Mouse (Mus musculus) liver, embryonic 15.5 days (tissue): ENCODE results near the gene Rho. TPM values are rescaled to one million over a fixed set of nuclear protein-coding genes. Genes with fewer than 3 reads are reported as not detected.

ENCODE experiments used
- ATAC-seq: fragments of 200-750 bp; cut with Nextera tagmentation; 2 replicates; pipeline ENCODE4 v1.8.0; 2017; ENCODE audit warnings: moderate number of reproducible peaks, mild to moderate bottlenecking, moderate library complexity; ENCODE audit not compliant: insufficient read depth
- H3K27ac ChIP-seq: fragments of 300-500 bp; sonication (generic); replicated peaks from 2 replicates; pipeline ENCODE4 v1.5.1; 2015; ENCODE audit warnings: mild to moderate bottlenecking, inconsistent platforms
- H3K27me3 ChIP-seq: fragments of 300-500 bp; sonication (generic); 2 replicates; pipeline ENCODE4 v1.6.1; 2015; ENCODE audit warnings: mild to moderate bottlenecking, inconsistent platforms
- H3K36me3 ChIP-seq: fragments of 300-500 bp; sonication (generic); replicated peaks from 2 replicates; pipeline ENCODE4 v1.6.1; 2015; ENCODE audit warnings: moderate library complexity, mild to moderate bottlenecking, inconsistent platforms
- H3K4me1 ChIP-seq: fragments of 300-500 bp; sonication (generic); replicated peaks from 2 replicates; pipeline ENCODE4 v1.6.1; 2015; ENCODE audit warnings: inconsistent platforms
- H3K4me2 ChIP-seq: fragments of 300-500 bp; sonication (generic); 2 replicates; pipeline ENCODE4 v1.6.1; 2015; ENCODE audit warnings: moderate library complexity, mild to moderate bottlenecking, inconsistent platforms
- H3K4me3 ChIP-seq: fragments of 300-500 bp; sonication (generic); replicated peaks from 2 replicates; pipeline ENCODE4 v1.5.1; 2015; ENCODE audit warnings: mild to moderate bottlenecking, inconsistent platforms
- H3K9ac ChIP-seq: fragments of 300-500 bp; sonication (generic); 2 replicates; pipeline ENCODE4 v1.6.1; 2015; ENCODE audit warnings: moderate library complexity, mild to moderate bottlenecking, inconsistent platforms
- H3K9me3 ChIP-seq: fragments of 300-500 bp; sonication (generic); replicated peaks from 2 replicates; pipeline ENCODE4 v1.6.1; 2016; ENCODE audit warnings: inconsistent platforms
- WGBS: fragments of 180-500 bp; shearing (Covaris S2); methylation state at CpG from one replicate; pipeline ENCODE4 v1.1.7; 2015; ENCODE audit warnings: mixed read lengths; ENCODE audit not compliant: insufficient replicate concordance; 5-methylcytosine and 5-hydroxymethylcytosine counted together
- polyA plus RNA-seq: library from polyadenylated mRNA; unstranded; fragments of >200 nt; fragmentation: Nextera tagmentation; extraction: Ambion mirVana; gene quantifications from 2 replicates; pipeline ENCODE4 v1.2.1, GENCODE M21; 2015

Gene Rho
- polyA plus RNA-seq, 1 experiment from 2014 or later = not detected

GRCm38 (mm10) chr6:115977810-115978209, 46.3 kb downstream of the Rho start:
- Histone ChIP-seq H3K4me1 (peaks cover 6% of the 10 kb centered on the region), H3K36me3 (no peaks in the 10 kb centered on the region), H3K27ac (no peak overlapping the region), H3K4me3 (no peak overlapping the region), H3K9ac (no peak overlapping the region), H3K4me2 (no peak overlapping the region), H3K27me3 (no peaks in the 10 kb centered on the region), H3K9me3 (no peaks in the 10 kb centered on the region)
- no peak for ATAC-seq
- WGBS = 71% methylated on average over 15 of the region's 15 CpGs

- Histone ChIP-seq H3K9me3 (no peaks in the 10 kb centered on the region), H3K4me3 (no peak overlapping the region), H3K27ac (no peak overlapping the region), H3K9ac (no peak overlapping the region), H3K4me1 (peaks cover 3% of the 10 kb centered on the region), H3K27me3 (no peaks in the 10 kb centered on the region), H3K4me2 (no peak overlapping the region), H3K36me3 (no peaks in the 10 kb centered on the region)
- ATAC-seq = no peak
- WGBS = 64% methylated on average over 8 of the region's 8 CpGs
Observed at GRCm38 (mm10) chr6:115978596-115978995, 47.0 kb downstream of the Rho start.

DNA sequence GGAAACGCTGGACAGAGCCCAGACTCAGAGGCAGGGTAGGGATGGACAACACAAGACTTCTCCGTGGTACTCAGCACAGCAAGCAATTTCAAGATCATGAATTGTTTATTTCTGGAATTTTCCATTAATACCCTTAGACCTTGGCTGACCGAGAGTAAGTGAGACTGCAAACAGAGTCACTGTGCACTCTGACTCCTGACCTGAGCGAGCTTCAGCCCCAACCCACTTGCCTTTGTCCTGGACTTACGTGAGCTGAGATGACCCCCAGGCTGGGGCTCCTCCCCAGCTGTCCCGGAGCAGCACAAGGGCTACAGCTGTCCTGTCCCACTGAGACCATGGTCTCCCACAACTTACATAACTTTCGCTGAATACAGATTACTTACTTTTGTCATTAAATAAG, 51.3 kb downstream of the Rho start:
- ATAC-seq = no peak
- H3K36me3 ChIP-seq = no peaks in the 10 kb centered on the region
- no peak overlapping the region for H3K4me3 ChIP-seq
- H3K9me3 ChIP-seq = no peaks in the 10 kb centered on the region
- H3K4me2 ChIP-seq = no peak overlapping the region
- no peaks in the 10 kb centered on the region for H3K27me3 ChIP-seq
- H3K9ac ChIP-seq = no peak overlapping the region
- H3K27ac ChIP-seq = no peak overlapping the region
- 57% methylated on average over 7 of the region's 7 CpGs for WGBS
- peaks cover 3% of the 10 kb centered on the region; the same call in 1 of the 2 replicates for H3K4me1 ChIP-seq

DNA sequence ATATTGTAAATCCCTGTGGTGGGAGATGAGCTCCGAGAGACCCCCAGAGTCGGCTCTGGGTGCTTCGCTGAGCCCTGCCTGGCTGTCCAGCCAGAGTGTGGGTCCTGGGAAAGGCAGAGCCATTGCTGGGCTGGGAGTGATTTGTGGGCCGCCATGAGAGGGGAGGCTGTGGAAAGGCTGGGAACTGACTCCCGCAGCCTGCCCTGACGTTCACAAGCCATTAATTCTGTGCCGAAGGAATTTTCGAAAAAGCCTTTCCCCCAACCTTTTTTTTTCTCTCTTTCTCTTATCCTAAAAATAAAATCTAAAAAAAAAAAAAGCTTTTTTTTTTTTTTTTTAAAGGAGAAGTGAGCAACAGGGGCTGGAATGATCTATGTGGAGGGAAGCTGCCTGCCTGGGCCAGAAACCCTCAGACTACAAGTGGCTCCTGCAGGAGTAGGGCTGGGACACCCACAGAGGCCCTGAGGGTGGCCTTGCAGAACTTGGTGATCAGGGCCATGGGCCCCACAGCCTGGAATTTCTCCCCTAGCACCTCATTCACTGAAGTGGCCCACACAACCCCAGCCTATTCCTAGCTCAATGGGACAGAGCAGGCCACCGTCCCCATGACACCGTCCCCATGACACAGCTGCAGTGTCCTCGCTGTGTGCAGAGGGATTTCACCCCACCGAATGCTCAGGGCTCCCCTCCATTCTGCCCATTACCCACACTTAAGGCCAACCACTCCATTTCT, 51.9 kb downstream of the Rho start:
- Histone ChIP-seq H3K27ac (no peak overlapping the region), H3K36me3 (no peaks in the 10 kb centered on the region), H3K4me2 (no peak overlapping the region), H3K9me3 (no peaks in the 10 kb centered on the region), H3K9ac (no peak overlapping the region), H3K27me3 (peaks cover 1% of the 10 kb centered on the region; the same call in 1 of the 2 replicates), H3K4me1 (peaks cover 3% of the 10 kb centered on the region; the same call in 1 of the 2 replicates), H3K4me3 (no peak overlapping the region)
- WGBS = 67% methylated on average over 12 of the region's 12 CpGs
- ATAC-seq = no peak

GRCm38 (mm10) chr6:115984580-115984979, 53.0 kb downstream of the Rho start:
- Histone ChIP-seq H3K4me2 (no peak overlapping the region), H3K4me1 (0 out of 2 replicates have a peak, but pooled peaks cover 3% of the 10 kb centered on the region), H3K4me3 (no peak overlapping the region), H3K9me3 (no peaks in the 10 kb centered on the region), H3K9ac (no peak overlapping the region), H3K27me3 (peaks cover 11% of the 10 kb centered on the region; the same call in 1 of the 2 replicates), H3K27ac (no peak overlapping the region), H3K36me3 (no peaks in the 10 kb centered on the region)
- 62% methylated on average over 7 of the region's 7 CpGs for WGBS
- no peak for ATAC-seq

GRCm38 (mm10) chr6:115985622-115986021, 54.1 kb downstream of the Rho start:
- no peaks in the 10 kb centered on the region for H3K36me3 ChIP-seq
- H3K4me1 ChIP-seq = 0 out of 2 replicates have a peak, but pooled peaks cover 3% of the 10 kb centered on the region
- H3K9me3 ChIP-seq = no peaks in the 10 kb centered on the region
- H3K27ac ChIP-seq = no peak overlapping the region
- H3K4me3 ChIP-seq = no peak overlapping the region
- ATAC-seq = no peak
- WGBS = 68% methylated on average over 9 of the region's 9 CpGs
- H3K4me2 ChIP-seq = no peak overlapping the region
- no peak overlapping the region for H3K9ac ChIP-seq
- H3K27me3 ChIP-seq = peaks cover 21% of the 10 kb centered on the region

- Histone ChIP-seq H3K4me2 (no peak overlapping the region), H3K9me3 (no peaks in the 10 kb centered on the region), H3K27ac (no peak overlapping the region), H3K4me3 (no peak overlapping the region), H3K27me3 (peaks cover 31% of the 10 kb centered on the region), H3K36me3 (no peaks in the 10 kb centered on the region), H3K9ac (no peak overlapping the region), H3K4me1 (0 out of 2 replicates have a peak, but pooled peaks cover 9% of the 10 kb centered on the region)
- no peak for ATAC-seq
- 51% methylated on average over 12 of the region's 12 CpGs for WGBS
Observed at GRCm38 (mm10) chr6:115986472-115987095, 55.0 kb downstream of the Rho start.

GRCm38 (mm10) chr6:115987096-115987747, 55.7 kb downstream of the Rho start:
- no peaks in the 10 kb centered on the region for H3K9me3 ChIP-seq
- no peaks in the 10 kb centered on the region for H3K36me3 ChIP-seq
- H3K27ac ChIP-seq = no peak overlapping the region
- 37% methylated on average over 9 of the region's 9 CpGs for WGBS
- 0 out of 2 replicates have a peak, but pooled peaks cover 10% of the 10 kb centered on the region for H3K4me1 ChIP-seq
- no peak overlapping the region for H3K4me2 ChIP-seq
- no peak overlapping the region for H3K9ac ChIP-seq
- ATAC-seq = no peak
- peaks cover 37% of the 10 kb centered on the region for H3K27me3 ChIP-seq
- no peak overlapping the region for H3K4me3 ChIP-seq

- H3K4me3 ChIP-seq = no peak overlapping the region
- 60% methylated on average over 5 of the region's 5 CpGs for WGBS
- no peaks in the 10 kb centered on the region for H3K9me3 ChIP-seq
- no peak for ATAC-seq
- H3K27me3 ChIP-seq = peaks cover 56% of the 10 kb centered on the region
- peaks cover 21% of the 10 kb centered on the region for H3K4me1 ChIP-seq
- no peak overlapping the region; the same call in 1 of the 2 replicates for H3K4me2 ChIP-seq
- no peak overlapping the region for H3K9ac ChIP-seq
- H3K36me3 ChIP-seq = no peaks in the 10 kb centered on the region
- H3K27ac ChIP-seq = no peak overlapping the region
Observed at GRCm38 (mm10) chr6:115989032-115989431, 57.5 kb downstream of the Rho start.

- ATAC-seq = no peak
- WGBS = 73% methylated on average over 4 of the region's 4 CpGs
- Histone ChIP-seq H3K4me1 (peaks cover 27% of the 10 kb centered on the region), H3K27ac (no peak overlapping the region), H3K9ac (no peak overlapping the region), H3K9me3 (no peaks in the 10 kb centered on the region), H3K4me2 (no peak overlapping the region), H3K4me3 (no peak overlapping the region), H3K27me3 (peaks cover 61% of the 10 kb centered on the region), H3K36me3 (no peaks in the 10 kb centered on the region)
Observed at GRCm38 (mm10) chr6:115989607-115990006, 58.1 kb downstream of the Rho start.
